Mouse (Mus musculus): ENCODE results near the gene Fam53a.

Fam53a gene

DNA sequence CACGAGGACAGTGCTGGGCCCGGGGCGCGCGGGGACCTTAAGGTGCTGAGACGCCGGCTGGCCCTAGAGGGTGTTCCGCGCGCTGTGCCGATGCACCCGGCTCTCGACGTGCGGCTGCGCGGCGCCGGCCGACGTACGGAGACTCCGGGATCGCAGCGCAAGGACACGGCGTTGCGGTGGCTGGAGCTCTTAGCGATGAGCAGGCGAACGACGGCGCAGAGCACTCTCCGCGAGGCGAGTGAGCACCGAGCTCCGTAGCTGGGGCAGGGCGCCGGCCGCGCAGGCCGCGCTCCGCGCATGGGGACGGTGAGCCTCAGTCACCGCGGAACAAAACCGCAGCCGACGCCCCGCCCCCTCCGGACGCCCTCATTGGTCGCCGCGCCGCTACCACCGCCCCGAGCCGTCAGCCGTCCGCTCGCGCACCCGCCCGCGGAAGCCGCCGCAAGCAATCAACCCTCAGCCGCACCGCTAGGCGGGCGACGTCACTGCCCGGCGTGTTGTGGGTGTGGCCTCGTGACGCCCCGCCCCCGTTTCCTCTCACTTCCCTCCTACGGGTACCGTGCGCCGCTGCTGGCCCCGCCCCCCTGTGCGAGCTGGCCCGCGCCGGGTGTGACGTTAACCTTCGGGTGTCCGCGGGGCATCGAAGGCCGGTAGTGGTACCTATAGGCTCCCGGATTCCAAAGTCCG, at the start of gene Fam53a, which contains the start of gene Gm9903:
Gene Fam53a (minus strand): TSS at position 335 of the 687 bp plus-strand sequence.
Gene Gm9903 (plus strand): TSS at position 625 of the 687 bp plus-strand sequence.
- DNase-seq (ENCODE audit: extremely low spot score, low spot score), result peak; percentile 99

DNA sequence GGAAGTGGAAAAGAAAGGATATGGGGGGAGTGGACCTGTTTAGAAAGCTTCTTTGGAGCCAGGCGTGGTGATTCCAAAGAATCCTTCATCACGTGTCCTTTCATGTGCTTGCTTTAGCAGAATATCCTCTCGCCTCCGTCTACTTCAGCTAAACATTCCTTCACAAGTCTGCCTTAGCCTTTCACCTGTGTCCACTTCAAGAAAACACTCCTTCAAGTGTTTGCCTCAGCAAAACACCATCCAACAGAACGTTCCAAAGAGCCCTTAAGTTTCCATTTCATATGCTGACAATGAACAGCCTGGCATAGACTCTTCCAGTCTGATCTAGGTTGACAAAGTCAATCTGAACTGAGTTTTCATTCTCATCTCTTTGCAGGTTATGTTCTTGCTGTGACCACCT, 48.8 kb upstream of the Fam53a start:
- no peak for DNase-seq (ENCODE audit: extremely low spot score, low spot score)

DNA sequence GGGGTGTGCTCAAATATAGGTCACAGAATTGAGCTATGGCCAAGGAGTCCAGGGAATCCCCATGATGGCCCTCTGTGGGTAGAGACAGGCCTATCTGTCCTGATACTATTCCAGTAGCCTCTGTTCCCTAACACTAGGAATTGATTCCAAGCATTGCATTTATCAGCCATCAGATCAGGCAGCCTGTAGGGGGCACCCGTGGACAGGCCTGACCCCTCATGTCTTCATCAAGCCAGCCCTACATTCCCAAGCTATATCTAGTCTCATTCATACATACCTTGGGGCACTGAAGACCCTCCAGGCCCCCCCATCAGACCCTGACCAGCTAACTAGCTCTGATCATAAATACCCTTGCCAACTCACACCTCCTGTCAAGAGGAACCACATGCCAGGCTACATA, 46.5 kb upstream of the Fam53a start:
- DNase-seq (ENCODE audit: extremely low spot score, low spot score), result peak; percentile 68

DNA sequence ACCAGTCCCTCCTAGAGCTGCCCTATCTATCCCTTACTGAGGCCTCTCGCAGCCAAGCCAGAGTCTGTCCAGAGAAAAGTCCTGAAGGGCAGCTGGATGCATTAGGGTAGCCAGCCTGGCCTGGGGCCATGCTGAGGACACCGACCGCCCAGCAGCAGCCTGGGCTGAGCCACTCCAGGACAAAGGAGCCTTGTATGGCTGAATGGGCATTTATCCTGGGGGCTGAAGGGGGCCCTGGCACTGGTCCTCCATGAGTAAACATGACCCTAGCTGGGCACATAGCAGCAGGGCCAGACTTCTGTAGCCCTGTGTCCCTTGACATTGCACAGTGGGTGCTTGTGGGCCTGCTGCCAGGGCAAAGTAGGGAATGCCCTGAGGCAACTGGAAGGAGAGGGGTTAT, 45.0 kb upstream of the Fam53a start:
- DNase-seq (ENCODE audit: extremely low spot score, low spot score), result no peak

DNA sequence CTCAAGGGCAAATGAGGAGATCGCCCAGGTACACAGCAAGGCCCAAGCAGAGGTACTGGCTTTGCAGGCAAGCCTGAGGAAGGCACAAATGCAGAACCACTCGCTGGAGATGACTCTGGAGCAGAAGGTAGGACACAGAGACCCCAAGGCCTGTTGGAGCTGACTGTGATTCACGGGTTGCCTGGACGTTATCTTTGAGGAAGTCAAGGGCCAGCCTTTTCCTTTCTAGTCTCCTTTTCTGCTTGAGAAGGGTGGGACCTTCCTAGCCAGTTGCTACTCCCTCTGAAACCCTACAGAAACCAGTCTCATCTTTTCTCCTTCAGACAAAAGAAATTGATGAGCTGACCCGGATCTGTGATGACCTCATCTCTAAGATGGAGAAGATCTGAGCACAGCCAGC, 42.2 kb upstream of the Fam53a start:
- DNase-seq (ENCODE audit: extremely low spot score, low spot score), result no peak

DNA sequence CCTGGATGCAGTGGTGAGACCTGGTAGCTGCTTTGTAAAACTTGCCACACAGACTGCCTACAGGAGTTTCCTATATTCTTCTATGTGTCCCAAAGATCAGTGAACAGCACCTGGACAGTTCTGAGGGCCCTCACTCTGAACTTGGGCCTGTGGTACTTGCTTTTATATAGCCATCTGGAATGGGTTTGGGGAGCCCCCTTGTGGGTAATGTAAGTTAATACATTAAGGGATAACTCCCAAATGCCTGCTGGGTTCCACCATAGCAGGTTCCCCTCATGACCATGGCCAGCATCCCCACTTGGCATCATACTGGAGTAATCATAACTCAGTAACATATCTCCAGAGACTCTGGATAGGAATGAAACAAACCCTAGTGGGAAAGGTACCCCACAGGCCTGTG, 38.8 kb upstream of the Fam53a start:
- DNase-seq (ENCODE audit: extremely low spot score, low spot score), result no peak

DNA sequence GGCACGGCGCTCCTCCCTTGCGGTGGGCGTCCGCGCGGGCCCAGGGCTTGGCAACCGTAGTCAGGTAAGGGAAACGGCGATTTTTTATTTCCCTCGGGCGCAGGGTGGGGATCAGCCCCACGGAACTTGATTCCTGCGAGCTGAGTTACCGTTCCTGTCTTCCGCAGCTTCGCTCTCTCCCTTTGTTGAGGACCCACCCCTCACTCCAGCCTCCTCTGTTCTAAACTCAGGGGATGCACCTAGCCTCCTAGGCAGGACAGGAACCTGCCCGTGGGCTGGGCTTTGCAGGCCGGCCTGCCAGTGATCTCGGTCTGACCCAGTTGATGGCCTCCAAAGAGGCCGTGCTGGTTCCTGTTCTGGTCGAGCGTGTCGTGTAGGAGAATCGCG, 29.2 kb upstream of the Fam53a start:
- DNase-seq (ENCODE audit: extremely low spot score, low spot score), result no peak

DNA sequence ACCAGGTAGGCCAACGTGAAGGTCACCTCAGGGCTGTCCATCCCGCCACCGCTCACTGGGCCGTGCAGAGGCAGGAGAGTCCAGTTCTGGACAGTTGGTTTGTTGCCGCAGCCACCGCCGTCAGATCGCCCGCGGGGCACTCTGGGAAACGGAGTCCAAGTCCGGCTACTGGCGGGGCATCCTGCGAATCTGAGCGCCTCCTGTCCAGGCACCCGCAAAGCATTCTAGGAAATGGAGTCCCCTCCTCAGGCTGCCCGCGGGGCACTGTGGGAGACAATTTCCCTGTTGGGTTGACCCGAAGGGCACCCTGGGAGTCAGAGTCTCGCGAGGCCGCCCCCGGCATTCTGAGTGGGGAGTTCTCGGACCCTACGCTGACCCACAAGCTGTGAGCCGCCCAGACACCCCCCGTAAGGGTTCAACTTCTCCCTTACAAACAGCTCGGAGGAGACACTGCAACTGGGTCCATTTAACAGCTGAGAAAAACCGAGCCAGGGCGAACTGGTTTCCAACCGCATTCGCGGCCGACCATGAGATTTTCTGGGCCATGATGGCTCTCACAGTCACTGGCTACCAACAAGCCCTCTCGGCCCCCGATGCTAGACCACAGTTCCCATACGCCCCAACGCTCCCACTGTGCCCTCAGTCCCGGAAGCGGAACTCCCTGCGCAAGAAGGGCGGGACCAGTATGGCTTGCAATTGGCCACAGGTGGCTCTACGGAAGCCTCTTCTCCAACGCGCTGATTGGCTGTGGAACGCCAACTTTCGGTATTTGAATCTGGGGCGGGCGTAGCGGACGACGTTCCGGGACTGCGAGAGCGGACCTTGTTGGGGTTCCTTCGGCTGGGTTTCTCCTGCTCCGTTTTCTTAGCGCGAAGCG, 28.6 kb upstream of the Fam53a start, which contains the start of the genes Tacc3 and Tmem129:
Gene Tacc3 (plus strand): TSS at position 342 of the 877 bp plus-strand sequence.
Gene Tmem129 (minus strand): TSS at position 630 of the 877 bp plus-strand sequence.
- DNase-seq (ENCODE audit: extremely low spot score, low spot score), result peak; percentile 97

DNA sequence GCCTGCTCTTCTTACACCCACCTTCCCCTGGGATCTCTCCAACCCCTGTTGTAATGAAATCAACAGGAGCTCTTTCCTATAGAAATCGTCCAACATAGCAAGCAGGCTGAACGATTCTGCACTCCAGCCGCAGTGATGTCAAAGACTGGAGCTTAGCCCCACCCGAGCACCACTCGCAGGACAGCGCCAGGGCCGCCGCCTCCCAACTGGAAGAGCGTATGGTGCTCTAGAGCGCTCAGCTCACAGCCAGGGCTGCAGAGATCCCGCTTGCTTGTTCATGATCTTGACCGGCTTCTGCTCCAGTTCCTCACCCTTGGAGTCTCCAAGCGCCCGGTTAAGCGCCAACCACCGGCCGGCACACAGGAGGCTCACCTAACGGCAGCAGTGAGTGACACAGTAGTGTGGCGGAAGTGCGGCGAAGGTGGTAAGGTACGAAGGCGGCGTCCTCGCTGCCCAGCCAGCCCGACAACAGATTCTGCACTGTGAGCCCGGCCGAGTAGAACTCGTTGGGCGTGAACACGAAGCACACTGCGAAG, 27.9 kb upstream of the Fam53a start:
- DNase-seq (ENCODE audit: extremely low spot score, low spot score), result no peak

DNA sequence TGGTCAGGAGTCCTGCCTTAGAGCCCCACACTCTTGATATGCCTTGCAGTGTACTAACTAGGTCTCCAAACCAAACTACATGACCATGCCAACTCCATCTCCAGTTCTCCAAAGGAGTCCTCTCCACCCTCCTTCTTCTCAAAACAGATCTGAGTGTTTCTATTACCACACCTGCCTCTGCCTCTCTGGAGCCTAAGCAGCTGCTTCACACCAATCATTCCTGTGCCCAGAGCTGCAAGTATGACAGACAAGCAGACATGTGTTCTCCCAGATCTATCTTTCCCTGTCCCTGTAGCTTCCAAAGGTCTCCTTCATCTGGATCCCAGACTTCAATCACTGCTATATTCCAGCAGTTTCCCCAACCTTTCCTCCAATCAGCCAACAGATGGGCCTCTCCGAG, 27.3 kb upstream of the Fam53a start:
- no peak for DNase-seq (ENCODE audit: extremely low spot score, low spot score)

DNA sequence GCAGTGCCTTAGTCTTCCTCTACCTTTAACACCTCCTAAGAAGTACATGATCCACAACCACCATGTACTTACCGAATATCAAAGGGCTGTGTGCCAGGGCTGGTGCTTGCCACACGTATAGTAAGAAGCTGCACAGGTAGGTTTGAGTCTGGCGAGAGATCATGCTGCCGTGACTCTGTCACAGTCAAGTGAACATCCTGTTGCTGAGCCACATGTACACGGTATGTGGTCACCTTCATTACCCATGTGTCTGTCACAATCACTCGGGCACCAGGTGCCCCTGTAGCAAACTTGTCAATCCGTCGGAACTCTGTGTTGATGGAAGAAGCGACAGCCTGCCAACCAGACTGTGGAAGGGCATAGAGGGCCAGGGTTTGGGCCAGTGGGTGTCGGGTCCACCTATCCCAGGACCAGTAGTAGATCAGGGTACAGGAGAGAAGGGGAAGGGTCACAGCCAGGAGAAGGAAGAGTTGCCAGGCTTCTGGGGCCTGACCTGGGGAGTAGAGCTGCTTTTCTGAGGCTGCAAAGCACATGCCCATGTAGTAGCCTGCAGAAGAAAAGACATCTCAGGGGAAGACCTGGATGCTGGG, 25.9 kb upstream of the Fam53a start:
- DNase-seq (ENCODE audit: extremely low spot score, low spot score), result no peak

DNA sequence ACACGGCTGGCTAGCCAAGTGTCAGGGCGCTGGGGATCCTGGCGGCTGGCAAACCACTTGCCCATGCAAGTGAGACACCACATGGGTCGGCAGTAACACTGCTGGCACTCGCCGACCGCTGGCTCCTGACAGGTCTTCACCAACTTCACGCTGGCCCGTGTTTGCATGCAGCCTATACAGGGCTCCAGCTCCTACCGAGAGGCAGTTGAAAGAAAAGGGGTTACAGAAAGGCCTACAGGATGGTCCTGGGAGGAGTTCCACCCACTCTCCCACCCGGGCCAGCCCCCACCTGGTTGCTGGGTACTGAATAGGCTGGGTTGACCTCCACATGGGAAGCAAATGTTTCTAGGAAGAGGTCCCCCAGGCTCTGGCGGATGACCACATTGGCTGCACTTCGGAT, 25.0 kb upstream of the Fam53a start:
- DNase-seq (ENCODE audit: extremely low spot score, low spot score), result no peak

DNA sequence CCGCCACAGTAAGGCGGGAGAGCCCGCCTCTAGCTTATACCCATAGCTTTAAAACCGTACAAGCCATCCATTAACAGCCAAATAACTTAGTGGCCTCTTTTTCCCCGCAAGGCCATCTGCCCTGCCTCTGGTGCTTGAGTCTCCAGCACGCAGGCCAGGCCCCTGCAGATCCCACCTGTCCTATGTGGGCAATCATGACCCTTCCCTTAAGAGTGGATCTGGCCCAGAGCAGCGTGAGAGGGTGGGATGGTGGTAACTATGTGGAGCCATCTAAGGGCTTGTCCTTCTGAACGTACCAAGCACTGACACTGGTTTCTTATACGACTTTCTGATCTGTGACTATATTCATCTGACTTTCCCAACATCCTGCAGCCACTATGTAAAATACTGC, 23.3 kb upstream of the Fam53a start:
- DNase-seq (ENCODE audit: extremely low spot score, low spot score), result no peak

DNA sequence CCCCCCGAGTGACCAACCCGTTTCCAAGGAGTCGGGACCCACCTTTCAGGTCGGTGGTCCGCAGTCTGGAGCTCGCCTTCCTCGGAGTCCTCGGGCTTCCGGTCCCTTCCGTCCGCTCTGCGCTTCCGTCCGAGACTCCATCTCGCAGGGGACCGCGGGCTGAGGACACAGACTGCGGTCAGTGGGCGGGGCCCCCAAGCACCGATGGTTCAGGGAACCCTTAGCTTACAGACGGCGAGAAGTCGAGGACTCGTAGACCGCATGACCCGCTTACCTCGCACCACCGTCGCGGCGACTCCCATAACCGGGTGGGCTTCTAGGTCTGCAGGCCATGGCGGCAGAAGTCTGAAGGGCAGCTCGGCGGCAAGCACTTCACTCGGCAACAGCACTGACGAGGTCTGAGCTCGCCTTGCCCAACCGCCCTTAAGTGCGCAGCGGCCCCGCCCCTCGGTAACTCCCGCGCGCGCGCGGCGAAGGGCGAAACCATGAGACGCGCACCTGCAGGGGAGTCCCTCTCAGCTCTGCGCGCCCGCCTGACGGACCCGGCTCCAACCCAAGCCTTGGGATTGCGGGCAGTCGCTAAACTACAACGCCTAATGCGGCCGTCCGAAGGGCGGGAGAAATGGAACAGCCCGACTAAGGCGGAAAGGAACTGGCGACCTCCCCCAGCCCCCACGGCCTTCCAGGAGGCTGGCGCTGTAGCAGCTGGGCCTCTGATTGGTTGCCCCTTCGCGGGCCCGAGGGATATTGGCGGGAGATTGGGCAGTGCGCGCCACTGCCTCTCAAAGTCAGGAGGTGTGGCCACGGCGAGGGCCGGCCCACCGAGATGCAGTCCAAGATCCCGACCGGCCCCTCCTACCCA, 22.7 kb upstream of the Fam53a start, which contains the start of gene Slbp:
Gene Slbp (minus strand): TSS at position 654 of the 862 bp plus-strand sequence.
- DNase-seq (ENCODE audit: extremely low spot score, low spot score), result peak; percentile 99

DNA sequence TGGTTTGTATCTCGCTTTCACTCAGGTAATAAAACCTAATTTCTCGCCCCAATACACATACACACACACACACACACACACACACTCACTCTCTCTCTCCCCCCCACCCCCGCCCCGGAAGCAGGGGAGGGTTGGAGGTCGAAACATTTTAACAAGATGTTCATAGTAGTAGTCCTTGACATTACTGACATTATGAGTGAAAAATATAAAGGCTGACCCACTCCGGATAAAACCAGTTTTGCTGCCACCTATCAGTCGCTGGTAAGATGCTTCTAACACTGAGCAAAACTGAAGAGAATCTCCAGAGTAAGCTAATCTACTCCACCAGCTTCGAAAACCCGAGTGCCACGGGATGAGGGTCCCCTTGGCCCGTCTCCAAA, 22.1 kb upstream of the Fam53a start:
- no peak for DNase-seq (ENCODE audit: extremely low spot score, low spot score)

DNA sequence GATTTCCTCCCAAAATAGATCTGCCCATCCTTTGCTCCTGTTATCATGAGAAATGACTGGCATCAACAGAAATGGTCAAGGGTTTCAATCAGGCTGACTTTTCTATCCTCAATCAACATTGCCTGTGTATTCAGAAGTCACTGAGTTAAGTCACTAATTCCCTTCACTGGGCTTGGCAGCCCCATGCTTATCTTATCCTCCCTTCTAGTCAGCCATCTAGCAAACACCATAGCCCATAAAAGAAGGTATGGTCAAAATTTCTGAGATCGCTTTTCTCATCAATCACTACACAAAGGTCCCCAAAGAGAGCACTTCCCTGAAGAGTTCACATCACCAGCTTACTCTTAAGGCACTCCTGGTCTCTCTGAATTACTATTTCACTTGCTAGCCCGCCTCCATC, 21.6 kb upstream of the Fam53a start:
- DNase-seq (ENCODE audit: extremely low spot score, low spot score), result no peak

DNA sequence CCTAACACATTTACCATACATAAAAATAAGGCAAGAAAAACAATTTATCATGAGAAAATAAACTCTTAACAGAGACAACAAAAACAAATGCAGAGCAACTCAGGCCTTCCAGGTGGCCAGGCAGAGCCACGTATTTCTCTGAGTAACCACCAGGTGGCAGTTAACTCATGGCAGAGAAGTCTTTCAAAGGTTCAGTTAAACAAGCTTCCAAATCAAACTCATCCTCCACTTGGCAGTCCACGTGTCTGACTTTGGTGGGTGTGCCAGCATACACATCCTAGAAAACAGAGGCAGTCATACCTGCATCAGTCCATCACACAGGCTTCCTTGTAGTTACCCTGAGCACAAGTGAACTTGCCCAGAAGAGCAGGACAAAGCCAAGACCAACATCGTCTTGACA, 11.2 kb upstream of the Fam53a start:
- peak; percentile 41 for DNase-seq (ENCODE audit: extremely low spot score, low spot score)

DNA sequence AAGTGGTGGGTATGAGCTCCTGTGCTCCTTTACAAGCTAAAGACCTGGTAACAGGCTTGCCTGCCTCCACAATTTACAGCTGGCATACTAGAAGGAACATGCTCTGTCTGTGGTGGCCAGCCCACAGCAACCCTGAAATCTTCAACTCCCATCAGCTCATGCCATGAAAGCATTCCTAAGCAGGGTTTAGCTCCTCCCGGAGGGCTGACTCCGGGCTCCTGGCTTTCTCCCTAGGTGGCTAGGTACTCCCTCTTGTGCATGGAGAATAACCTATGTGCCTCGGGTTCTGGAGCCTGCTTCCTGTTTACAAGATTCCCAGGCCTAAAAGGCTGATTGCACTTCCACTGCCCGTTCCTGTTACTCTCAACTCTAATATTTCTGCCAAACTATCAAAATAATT, 9.4 kb upstream of the Fam53a start:
- no peak for DNase-seq (ENCODE audit: extremely low spot score, low spot score)

DNA sequence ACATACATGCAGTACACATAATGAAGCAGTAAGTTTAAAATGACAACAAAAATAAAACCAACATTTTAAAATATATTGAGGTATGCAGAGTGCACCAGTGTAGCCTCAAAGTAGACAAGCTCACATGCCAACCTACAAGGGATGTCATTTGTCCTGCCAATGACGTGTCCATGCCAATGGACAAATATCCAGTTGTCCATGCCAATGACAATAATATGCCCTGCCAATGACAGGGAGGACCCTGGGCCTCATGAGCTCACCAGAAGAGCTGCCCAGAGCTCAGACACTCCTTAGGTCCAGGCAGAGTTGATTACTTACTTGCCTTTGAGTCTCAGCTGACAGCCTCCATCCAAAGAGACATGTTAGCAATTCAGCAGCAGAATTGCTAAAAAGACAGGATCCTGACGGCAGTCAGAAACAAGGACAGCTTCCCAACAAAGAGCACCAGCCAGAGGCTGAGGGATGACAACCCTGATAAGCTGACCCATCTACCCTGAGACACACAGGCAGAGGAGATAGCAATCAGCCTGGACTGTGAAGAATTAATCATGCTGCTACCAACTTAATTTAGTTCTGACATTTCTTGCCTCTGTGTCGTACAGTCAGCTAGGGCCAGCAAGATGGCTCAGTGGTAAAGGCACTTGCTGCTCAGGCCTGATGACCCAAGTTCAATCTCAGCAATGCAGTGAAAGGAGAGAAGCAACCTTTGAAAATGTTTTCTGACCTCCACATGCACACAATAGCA, 8.3 kb upstream of the Fam53a start:
- DNase-seq (ENCODE audit: extremely low spot score, low spot score), result no peak

DNA sequence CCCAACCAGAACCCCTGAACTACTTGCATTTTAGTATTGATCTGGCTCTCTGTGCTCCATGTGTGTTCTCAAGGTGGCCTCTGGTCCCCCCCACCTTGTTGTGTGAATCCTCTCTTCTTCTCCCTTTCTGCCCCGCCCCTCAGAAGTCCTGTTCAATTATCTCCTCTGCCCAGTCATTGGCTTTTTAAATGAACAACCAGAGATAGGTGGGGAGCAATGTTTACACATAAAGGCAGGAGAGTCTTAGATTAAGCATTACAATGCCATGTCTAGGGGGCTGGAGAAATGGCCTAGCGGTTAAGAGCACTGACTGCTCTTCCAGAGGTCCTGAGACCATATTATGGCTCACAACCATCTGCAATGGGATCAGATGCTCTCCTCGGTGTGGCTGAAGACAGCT, 5.9 kb upstream of the Fam53a start:
- DNase-seq (ENCODE audit: extremely low spot score, low spot score), result no peak
